Mouse (Mus musculus): Measurements from ENCODE around the gene Keg1. TPM values are rescaled to one million over a fixed set of nuclear protein-coding genes. Genes with fewer than 3 reads are reported as not detected.
"Not testable (repeated sequence)": the region's sequence is repeated elsewhere in the genome, so short reads cannot be mapped to it uniquely, and the experiment has no call there.

Keg1 gene
- polyA plus RNA-seq (2015; fragmentation: Nextera tagmentation; extraction: Ambion mirVana): 7.9 and 9.0 TPM in 2 replicates

- Histone ChIP-seq H3K4me1 (replicated peaks) (no peaks in the 10 kb centered on the region), H3K9me3 (replicated peaks) (no peaks in the 10 kb centered on the region), H3K4me2 (no peak within 1 kb of the TSS; the same call in none of the 2 replicates), H3K4me3 (replicated peaks) (no peak within 1 kb of the TSS), H3K9ac (no peak within 1 kb of the TSS), H3K27me3 (no peaks in the 10 kb centered on the region), H3K36me3 (replicated peaks) (no peaks in the 10 kb centered on the region), H3K27ac (replicated peaks) (no peak within 1 kb of the TSS)
- ATAC-seq (ENCODE audit: insufficient read depth): no peak
- WGBS (ENCODE audit: insufficient replicate concordance): 53% methylated on average over 3 of the region's 3 CpGs
Observed at GRCm38 (mm10) chr19:12695590-12695989, at the start of gene Keg1. TSS of gene Keg1 (plus strand) at chr19:12695786.

GRCm38 (mm10) chr19:12649511-12649910, 46.1 kb upstream of the Keg1 start:
- H3K4me3 ChIP-seq (replicated peaks): no peak overlapping the region
- no peak for ATAC-seq (ENCODE audit: insufficient read depth)
- H3K9ac ChIP-seq: no peak overlapping the region
- H3K4me2 ChIP-seq: no peak overlapping the region
- H3K9me3 ChIP-seq (replicated peaks): no peaks in the 10 kb centered on the region
- no peak overlapping the region for H3K27ac ChIP-seq (replicated peaks)
- no peaks in the 10 kb centered on the region for H3K27me3 ChIP-seq
- no peaks in the 10 kb centered on the region for H3K4me1 ChIP-seq (replicated peaks)
- H3K36me3 ChIP-seq (replicated peaks): no peaks in the 10 kb centered on the region

- no peak overlapping the region for H3K27ac ChIP-seq (replicated peaks)
- no peaks in the 10 kb centered on the region for H3K36me3 ChIP-seq (replicated peaks)
- no peaks in the 10 kb centered on the region for H3K4me1 ChIP-seq (replicated peaks)
- no peak for ATAC-seq (ENCODE audit: insufficient read depth)
- H3K4me3 ChIP-seq (replicated peaks): no peak overlapping the region
- no peak overlapping the region for H3K9ac ChIP-seq
- no peak overlapping the region for H3K4me2 ChIP-seq
- H3K9me3 ChIP-seq (replicated peaks): no peaks in the 10 kb centered on the region
- H3K27me3 ChIP-seq: no peaks in the 10 kb centered on the region
- WGBS (ENCODE audit: insufficient replicate concordance): 64% methylated on average over 1 of the region's 1 CpGs
Observed at GRCm38 (mm10) chr19:12666156-12666555, 29.4 kb upstream of the Keg1 start.

GRCm38 (mm10) chr19:12668601-12669000, 27.0 kb upstream of the Keg1 start:
- not testable (repeated sequence) for H3K27ac ChIP-seq (replicated peaks); H3K4me3 ChIP-seq (replicated peaks); H3K4me2 ChIP-seq; H3K27me3 ChIP-seq; H3K4me1 ChIP-seq (replicated peaks); H3K9me3 ChIP-seq (replicated peaks); H3K36me3 ChIP-seq (replicated peaks); ATAC-seq (ENCODE audit: insufficient read depth); H3K9ac ChIP-seq
- 75% methylated on average over 3 of the region's 3 CpGs for WGBS (ENCODE audit: insufficient replicate concordance)

- ATAC-seq (ENCODE audit: insufficient read depth): no peak
- H3K9me3 ChIP-seq (replicated peaks): no peaks in the 10 kb centered on the region
- no peak within 1 kb of the TSS for H3K4me2 ChIP-seq
- no peaks in the 10 kb centered on the region for H3K27me3 ChIP-seq
- no peak within 1 kb of the TSS for H3K9ac ChIP-seq
- H3K4me1 ChIP-seq (replicated peaks): no peaks in the 10 kb centered on the region
- no peak within 1 kb of the TSS for H3K4me3 ChIP-seq (replicated peaks)
- H3K36me3 ChIP-seq (replicated peaks): no peaks in the 10 kb centered on the region
- no peak within 1 kb of the TSS for H3K27ac ChIP-seq (replicated peaks)
Observed at GRCm38 (mm10) chr19:12670139-12670538, 25.4 kb upstream of the Keg1 start, which contains the start of gene Olfr1442. TSS of gene Olfr1442 (plus strand) at chr19:12670439.

- Histone ChIP-seq H3K9ac (no peak overlapping the region), H3K27ac (replicated peaks) (no peak overlapping the region), H3K27me3 (no peaks in the 10 kb centered on the region), H3K4me3 (replicated peaks) (no peak overlapping the region), H3K4me2 (no peak overlapping the region), H3K4me1 (replicated peaks) (no peaks in the 10 kb centered on the region), H3K36me3 (replicated peaks) (no peaks in the 10 kb centered on the region), H3K9me3 (replicated peaks) (no peaks in the 10 kb centered on the region)
- ATAC-seq (ENCODE audit: insufficient read depth): no peak
- 65% methylated on average over 4 of the region's 4 CpGs for WGBS (ENCODE audit: insufficient replicate concordance)
Observed at GRCm38 (mm10) chr19:12671051-12671450, 24.5 kb upstream of the Keg1 start.

- Histone ChIP-seq H3K9me3 (replicated peaks) (no peaks in the 10 kb centered on the region), H3K4me2 (no peak within 1 kb of the TSS), H3K36me3 (replicated peaks) (no peaks in the 10 kb centered on the region), H3K9ac (no peak within 1 kb of the TSS), H3K4me1 (replicated peaks) (no peaks in the 10 kb centered on the region), H3K27ac (replicated peaks) (no peak within 1 kb of the TSS), H3K27me3 (no peaks in the 10 kb centered on the region), H3K4me3 (replicated peaks) (no peak within 1 kb of the TSS)
- ATAC-seq (ENCODE audit: insufficient read depth): no peak
- 44% methylated on average over 3 of the region's 3 CpGs for whole genome bisulfite sequencing (ENCODE audit: insufficient replicate concordance)
Observed at GRCm38 (mm10) chr19:12677812-12678211, 17.8 kb upstream of the Keg1 start, which contains the start of gene Olfr1443. TSS of gene Olfr1443 (plus strand) at chr19:12678112.

- H3K9ac ChIP-seq: no peak overlapping the region
Observed at GRCm38 (mm10) chr19:12684638-12685037, 10.9 kb upstream of the Keg1 start.

GRCm38 (mm10) chr19:12685231-12685630, 10.4 kb upstream of the Keg1 start:
- ATAC-seq (ENCODE audit: insufficient read depth): no peak
- Histone ChIP-seq H3K4me2 (no peak overlapping the region), H3K4me3 (replicated peaks) (no peak overlapping the region), H3K27me3 (no peaks in the 10 kb centered on the region), H3K27ac (replicated peaks) (no peak overlapping the region), H3K9ac (no peak overlapping the region), H3K36me3 (replicated peaks) (no peaks in the 10 kb centered on the region), H3K4me1 (replicated peaks) (no peaks in the 10 kb centered on the region), H3K9me3 (replicated peaks) (no peaks in the 10 kb centered on the region)

More at GRCm38 (mm10) chr19:12684638-12685037, 10.9 kb upstream of the Keg1 start:
- ATAC-seq (ENCODE audit: insufficient read depth): no peak
- H3K36me3 ChIP-seq (replicated peaks): no peaks in the 10 kb centered on the region
- no peak overlapping the region for H3K4me3 ChIP-seq (replicated peaks)
- no peaks in the 10 kb centered on the region for H3K27me3 ChIP-seq
- H3K27ac ChIP-seq (replicated peaks): no peak overlapping the region
- H3K4me2 ChIP-seq: no peak overlapping the region
- no peaks in the 10 kb centered on the region for H3K4me1 ChIP-seq (replicated peaks)
- H3K9me3 ChIP-seq (replicated peaks): no peaks in the 10 kb centered on the region

- Histone ChIP-seq H3K27ac (replicated peaks) (no peak overlapping the region), H3K9me3 (replicated peaks) (no peaks in the 10 kb centered on the region), H3K9ac (no peak overlapping the region), H3K4me1 (replicated peaks) (no peaks in the 10 kb centered on the region), H3K27me3 (no peaks in the 10 kb centered on the region), H3K4me2 (no peak overlapping the region; the same call in 1 of the 2 replicates), H3K4me3 (replicated peaks) (no peak overlapping the region), H3K36me3 (replicated peaks) (no peaks in the 10 kb centered on the region)
- no peak for ATAC-seq (ENCODE audit: insufficient read depth)
Observed at GRCm38 (mm10) chr19:12696221-12696620, 635 bp downstream of the Keg1 start.

- Histone ChIP-seq H3K4me3 (replicated peaks) (no peak overlapping the region), H3K9ac (no peak overlapping the region), H3K9me3 (replicated peaks) (no peaks in the 10 kb centered on the region), H3K27me3 (no peaks in the 10 kb centered on the region), H3K4me1 (replicated peaks) (no peaks in the 10 kb centered on the region), H3K27ac (replicated peaks) (no peak overlapping the region), H3K4me2 (no peak overlapping the region), H3K36me3 (replicated peaks) (no peaks in the 10 kb centered on the region)
- 58% methylated on average over 2 of the region's 2 CpGs for WGBS (ENCODE audit: insufficient replicate concordance)
- ATAC-seq (ENCODE audit: insufficient read depth): no peak
Observed at GRCm38 (mm10) chr19:12708458-12708857, 12.9 kb downstream of the Keg1 start.

GRCm38 (mm10) chr19:12708986-12709385, 13.4 kb downstream of the Keg1 start:
- H3K27ac ChIP-seq (replicated peaks): no peak overlapping the region
- no peak overlapping the region for H3K4me3 ChIP-seq (replicated peaks)
- H3K9ac ChIP-seq: no peak overlapping the region
- no peaks in the 10 kb centered on the region for H3K4me1 ChIP-seq (replicated peaks)
- ATAC-seq (ENCODE audit: insufficient read depth): no peak
- H3K27me3 ChIP-seq: no peaks in the 10 kb centered on the region
- H3K36me3 ChIP-seq (replicated peaks): no peaks in the 10 kb centered on the region
- H3K9me3 ChIP-seq (replicated peaks): no peaks in the 10 kb centered on the region
- H3K4me2 ChIP-seq: no peak overlapping the region

Data from liver, embryonic 15.5 days (tissue).